Mouse (Mus musculus): ENCODE data around the gene Fam173b.

Fam173b gene

DNA sequence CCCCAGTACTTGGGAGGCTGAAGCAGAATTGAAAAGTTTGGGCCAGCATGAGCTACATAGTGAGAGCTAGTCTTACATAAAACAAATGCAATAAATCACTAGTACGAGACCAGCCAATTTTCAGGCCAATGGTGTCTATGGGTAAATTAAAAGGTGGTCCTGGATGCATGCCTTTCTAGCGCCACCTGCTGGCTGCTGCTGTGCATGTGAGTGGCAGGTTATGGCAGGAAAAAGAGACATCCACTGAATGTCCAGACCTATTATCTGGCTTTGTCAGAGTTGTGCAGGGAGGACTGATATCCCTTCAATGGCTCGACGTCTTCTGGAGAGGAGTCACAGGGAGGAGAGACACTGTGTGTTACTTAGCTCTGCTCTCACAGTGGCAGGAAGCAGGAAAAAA lies 15.1 kb upstream of the Fam173b start:
- peak; percentile 86 for DNase-seq (ENCODE audit: low read depth, low spot score)

DNA sequence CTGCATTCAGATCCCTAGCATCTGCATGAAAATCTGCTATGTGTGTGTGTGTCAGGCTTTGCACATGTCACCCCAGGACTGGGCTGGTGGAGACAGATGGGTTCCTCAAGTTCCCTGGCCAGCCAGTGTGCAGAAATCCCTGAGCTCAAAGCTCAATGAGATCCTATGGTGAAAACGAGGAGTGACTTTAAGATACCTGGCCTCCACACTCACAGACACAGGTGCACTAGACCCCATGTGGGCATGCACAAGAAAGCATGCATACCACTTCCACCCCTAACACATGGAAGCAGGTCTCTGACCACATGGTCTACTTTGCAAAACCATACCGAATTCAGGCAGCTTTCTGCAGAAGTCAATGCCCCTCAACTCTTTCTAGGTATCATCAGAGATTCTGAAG lies 13.9 kb upstream of the Fam173b start:
- no peak for DNase-seq (ENCODE audit: low read depth, low spot score)

GRCm38 (mm10) chr15:31588989-31589640 lies 12.5 kb upstream of the Fam173b start:
- no peak for DNase-seq (ENCODE audit: low read depth, low spot score)

DNA sequence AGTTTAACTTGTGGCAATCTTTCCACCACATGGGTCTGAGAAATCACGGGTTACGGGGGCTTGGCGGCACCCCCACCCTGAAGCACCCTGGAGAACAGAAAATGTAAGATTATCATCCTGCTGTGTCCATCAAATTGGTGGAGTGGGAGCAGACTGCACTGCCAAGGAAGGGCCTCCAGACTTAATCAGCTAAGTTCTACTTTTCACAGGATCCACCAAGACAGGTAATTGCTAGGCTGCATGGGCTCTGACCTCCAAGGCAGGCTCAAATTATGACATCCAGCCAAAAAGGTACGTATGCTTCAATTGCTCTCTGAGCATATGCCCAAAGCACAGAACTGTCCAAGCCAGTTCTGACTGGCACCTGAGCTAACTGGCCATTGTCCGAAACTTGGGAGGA lies 11.5 kb upstream of the Fam173b start:
- DNase-seq (ENCODE audit: low read depth, low spot score) = no peak

DNA sequence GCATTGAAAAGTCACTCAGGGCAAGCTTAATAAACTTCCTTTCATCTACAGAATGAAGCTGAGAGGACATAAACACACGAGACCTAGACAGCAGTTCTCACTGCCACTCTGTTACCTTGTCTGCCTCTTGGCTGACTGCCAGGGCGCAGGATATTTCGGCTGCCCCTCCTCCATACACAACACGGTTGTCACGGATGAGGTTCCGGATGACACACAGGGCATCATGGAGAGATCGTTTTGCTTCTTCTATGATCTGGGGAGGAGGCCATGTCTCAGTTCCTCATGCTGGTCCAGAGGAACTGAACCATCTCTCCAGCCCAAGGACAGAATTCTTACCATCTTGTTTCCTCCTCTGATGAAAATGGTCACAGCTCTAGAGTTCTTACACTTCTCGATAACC lies 9.1 kb upstream of the Fam173b start:
- DNase-seq (ENCODE audit: low read depth, low spot score) = no peak

GRCm38 (mm10) chr15:31594260-31594659 lies 7.4 kb upstream of the Fam173b start:
- no peak for DNase-seq (ENCODE audit: low read depth, low spot score)

- DNase-seq (ENCODE audit: low read depth, low spot score) = no peak
Observed at GRCm38 (mm10) chr15:31595651-31596050, 6.0 kb upstream of the Fam173b start.

GRCm38 (mm10) chr15:31599834-31600233 lies 1.8 kb upstream of the Fam173b start:
- DNase-seq (ENCODE audit: low read depth, low spot score) = no peak

DNA sequence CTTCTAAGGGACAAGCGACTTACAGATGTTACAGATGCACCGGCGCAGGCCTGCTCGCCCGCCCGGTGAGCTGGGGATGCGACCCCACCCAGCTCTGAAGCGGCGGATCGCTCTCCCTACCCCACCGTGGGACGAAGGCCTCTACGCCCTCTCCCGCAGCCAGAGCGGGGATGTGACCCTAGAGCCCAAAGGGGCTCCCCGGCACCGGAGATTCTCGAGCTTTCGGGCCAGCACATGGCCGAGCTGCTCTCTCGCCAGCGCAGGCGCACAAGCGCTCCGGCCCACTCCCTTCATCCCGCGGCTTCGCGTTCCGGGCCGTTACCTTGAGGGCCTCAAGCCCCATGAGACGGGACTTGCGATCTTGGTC lies 390 bp upstream of the Fam173b start:
- DNase-seq (ENCODE audit: low read depth, low spot score) = no peak

GRCm38 (mm10) chr15:31602426-31602825 lies 774 bp downstream of the Fam173b start:
- DNase-seq (ENCODE audit: low read depth, low spot score) = no peak

DNA sequence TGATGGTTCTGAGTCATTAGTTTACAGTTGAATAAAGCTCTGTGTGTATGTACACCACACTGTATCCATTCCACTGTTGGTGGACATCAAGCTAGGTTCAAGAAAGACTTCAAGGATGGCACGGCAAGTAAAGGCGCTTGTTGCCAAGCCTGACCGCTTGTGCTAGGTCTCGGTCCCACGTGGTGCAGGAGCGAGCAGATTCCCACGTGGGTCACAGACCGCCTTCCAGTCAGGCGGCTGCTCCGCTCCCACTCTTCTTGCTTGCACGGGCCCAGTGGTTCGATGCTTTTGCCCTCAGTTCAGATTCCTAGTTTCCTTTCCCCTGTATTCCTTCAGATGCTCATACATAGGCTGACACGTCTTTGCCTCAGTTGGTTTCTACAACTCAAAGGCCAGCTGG lies 1.5 kb downstream of the Fam173b start:
- DNase-seq (ENCODE audit: low read depth, low spot score) = no peak

DNA sequence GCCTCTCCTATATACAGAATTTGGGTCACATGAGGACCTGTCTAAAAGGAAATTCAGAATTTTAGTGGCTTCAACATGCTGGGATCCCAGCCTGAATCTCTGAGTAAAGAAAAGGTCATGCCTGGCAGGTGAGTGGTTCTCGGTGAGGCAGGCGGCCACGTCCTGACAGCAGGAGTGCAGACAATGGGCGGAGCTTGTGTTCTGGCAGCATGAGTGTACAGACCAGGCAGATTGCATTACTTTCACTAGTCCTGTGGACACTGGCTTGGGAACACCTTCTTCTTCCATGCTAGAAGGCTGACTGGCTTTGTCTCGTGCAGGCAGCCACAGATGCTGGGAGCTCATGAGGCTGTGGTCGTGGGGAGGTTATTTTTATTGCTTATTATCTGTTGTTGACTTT lies 5.2 kb downstream of the Fam173b start:
- DNase-seq (ENCODE audit: low read depth, low spot score) = no peak

GRCm38 (mm10) chr15:31611027-31611426 lies 9.4 kb downstream of the Fam173b start:
- DNase-seq (ENCODE audit: low read depth, low spot score) = no peak

DNA sequence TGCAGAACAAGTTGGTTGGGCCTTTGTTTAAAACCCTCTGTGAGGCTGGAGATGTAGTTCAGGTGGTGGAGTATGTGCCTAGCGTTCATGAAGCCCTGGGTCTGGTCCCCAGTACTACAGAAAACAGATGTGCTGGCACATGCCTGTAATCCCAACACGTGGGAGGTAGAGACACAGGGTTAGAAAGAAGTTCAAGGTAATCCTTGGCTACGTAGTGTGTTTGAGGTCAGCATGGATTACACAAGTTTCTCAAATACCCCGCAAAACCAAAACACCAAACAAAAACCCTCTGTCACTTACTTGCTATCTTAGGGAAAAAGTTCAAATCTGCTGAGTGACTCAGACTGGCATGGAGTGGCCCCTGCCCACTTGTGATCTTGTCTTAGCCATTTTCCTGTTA lies 10.3 kb downstream of the Fam173b start:
- no peak for DNase-seq (ENCODE audit: low read depth, low spot score)

DNA sequence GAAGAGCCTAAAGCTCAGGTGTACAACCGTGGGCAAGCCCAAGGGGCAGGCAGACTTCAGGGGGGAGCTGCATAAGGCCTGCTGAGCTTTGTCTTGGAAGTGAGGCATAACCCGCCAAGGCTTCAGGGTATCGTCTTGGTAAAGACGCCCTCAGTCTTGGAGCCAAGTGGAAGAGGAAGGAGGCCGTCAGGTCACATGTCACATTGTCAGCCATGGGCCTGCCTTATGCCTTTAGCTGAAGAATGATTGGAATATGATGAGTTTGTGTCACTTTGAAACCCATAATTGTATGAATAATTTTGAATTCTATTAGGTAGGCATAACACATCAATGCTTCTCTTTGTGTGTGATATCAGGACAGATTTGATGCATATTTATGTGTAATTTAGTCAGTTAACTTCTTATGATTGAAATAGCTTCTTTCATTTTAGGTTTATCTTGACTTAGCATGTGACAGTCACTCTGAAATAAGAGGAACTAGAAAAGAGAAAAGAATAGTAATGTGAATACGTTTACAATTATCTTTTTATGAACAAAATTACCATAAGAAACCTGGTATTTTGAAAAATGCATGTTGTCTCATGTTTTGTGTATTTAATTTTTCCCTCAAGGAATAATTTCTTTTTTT lies 12.3 kb downstream of the Fam173b start:
- no peak for DNase-seq (ENCODE audit: low read depth, low spot score)

GRCm38 (mm10) chr15:31614666-31615065 lies 13.0 kb downstream of the Fam173b start:
- no peak for DNase-seq (ENCODE audit: low read depth, low spot score)

GRCm38 (mm10) chr15:31617261-31617660 lies 15.6 kb downstream of the Fam173b start:
- DNase-seq (ENCODE audit: low read depth, low spot score) = no peak

DNA sequence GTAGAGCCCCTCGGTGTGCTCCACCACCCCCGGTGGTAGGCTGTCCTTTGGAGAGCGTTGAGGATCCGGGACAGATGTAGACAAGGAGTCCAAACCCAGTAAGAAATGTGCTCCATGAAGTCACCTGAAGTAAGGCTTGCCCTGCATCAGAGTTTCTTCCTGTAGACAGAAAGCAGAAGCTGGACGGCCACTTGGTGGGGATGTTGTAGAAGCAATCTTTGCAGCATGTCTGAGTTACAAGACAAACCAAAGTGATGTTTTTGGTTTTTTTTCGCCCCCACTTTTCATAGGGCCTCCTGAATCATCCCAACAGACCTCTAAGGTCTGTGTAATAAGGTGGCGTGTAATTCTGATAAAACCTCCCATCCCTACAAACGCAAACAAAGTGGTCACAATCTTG lies 17.9 kb downstream of the Fam173b start:
- no peak for DNase-seq (ENCODE audit: low read depth, low spot score)

DNA sequence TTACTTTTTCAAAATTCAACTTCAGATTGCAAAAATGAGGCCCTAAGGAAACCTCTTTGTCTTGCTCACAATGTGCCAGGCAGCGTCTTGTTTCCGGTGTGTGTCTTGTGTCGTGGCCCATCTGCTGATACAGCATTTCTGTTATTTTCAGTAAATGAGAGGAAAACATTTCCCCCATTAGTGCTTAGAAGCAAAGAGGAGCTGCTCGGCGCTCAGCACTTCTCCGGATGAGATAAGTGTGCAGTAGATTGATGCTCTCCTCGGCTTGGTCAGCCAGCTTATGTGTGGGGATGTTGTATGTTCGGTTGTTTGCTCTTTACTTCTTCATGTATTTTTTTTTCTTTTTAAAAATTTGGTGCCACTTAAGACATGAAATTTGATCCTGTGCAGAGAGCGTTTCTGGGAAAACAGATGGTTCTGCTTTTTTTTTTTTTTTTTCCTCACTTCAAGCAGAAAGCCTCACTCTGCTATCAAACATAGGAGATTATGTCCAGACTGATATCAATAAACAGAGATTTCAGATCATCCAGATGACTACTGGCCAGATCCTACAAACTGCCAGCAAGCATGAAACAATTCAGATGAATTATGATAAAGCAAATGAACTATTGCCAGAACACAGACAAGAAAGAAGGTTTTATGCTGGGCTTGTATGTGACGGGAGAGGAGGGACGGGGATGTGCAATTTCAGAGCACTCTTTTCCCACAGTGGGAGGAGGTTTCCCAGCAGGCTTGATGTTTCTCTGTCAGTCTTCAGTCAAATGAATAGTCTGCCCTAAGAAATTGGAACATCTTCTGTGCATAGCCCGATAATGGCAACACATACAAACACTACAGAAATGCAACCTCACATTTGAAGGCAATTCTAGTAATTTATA lies 25.9 kb downstream of the Fam173b start:
- no peak for DNase-seq (ENCODE audit: low read depth, low spot score)

DNA sequence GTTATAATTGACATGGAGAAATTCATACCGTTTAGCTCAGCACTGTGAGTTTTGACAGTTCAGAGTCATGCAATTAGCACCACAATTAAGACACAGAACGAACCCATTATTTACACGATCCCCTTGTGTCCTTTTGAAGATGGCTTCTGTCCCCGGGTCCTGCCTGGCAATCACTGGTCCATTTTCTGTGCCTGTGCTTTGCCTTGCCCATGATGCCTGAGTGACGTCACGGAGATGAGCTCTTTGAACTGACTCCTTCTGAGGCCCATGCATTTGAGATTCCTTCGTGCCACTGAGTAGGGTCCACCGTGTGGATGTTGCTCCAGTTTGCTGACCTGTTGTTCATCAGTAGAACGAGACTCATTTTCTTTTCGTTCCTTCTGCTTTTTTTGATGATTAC lies 26.5 kb downstream of the Fam173b start:
- DNase-seq (ENCODE audit: low read depth, low spot score) = no peak

- no peak for DNase-seq (ENCODE audit: low read depth, low spot score)
Observed at GRCm38 (mm10) chr15:31629556-31629955, 27.9 kb downstream of the Fam173b start.

- DNase-seq (ENCODE audit: low read depth, low spot score) = no peak
Observed at GRCm38 (mm10) chr15:31631396-31631858, 29.8 kb downstream of the Fam173b start.

GRCm38 (mm10) chr15:31632478-31632877 lies 30.8 kb downstream of the Fam173b start:
- no peak for DNase-seq (ENCODE audit: low read depth, low spot score)
